Mouse (Mus musculus): ENCODE data around the gene Slc22a17. TPM values are rescaled to one million over a fixed set of nuclear protein-coding genes. Genes with fewer than 3 reads are reported as not detected.
"Not testable (repeated sequence)": the region's sequence is repeated elsewhere in the genome, so short reads cannot be mapped to it uniquely, and the experiment has no call there.

The Slc22a17 gene
- polyA plus RNA-seq, 1 experiment from 2014 or later, result 62.5 TPM

DNA sequence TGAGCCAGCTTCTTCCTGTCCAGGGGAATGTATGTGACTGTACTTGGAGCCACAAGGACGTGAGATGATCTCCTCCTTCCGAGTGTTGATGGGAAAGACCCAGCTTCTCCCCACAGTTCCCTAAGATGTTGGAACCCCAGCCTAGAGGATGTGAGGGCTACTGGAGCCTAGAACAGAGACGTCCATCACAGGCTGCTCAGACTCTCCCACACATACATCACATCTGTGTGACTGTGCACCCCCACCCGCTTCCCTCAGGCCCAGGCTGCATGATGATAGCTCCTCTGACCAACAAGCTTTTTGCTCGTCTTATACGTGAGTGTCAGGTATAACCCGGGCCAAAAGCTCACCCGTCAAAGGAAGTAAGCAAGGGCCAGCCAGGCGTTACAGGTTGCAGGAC, 35.8 kb upstream of the Slc22a17 start:
- Histone ChIP-seq H3K4me3 (no peak overlapping the region), H3K36me3 (no peaks in the 10 kb centered on the region), H3K27ac (no peak overlapping the region), H3K27me3 (ENCODE audit: insufficient read depth, poor library complexity, severe bottlenecking) (peaks cover 6% of the 10 kb centered on the region; the same call in 1 of the 2 replicates), H3K4me1 (replicated peaks) (no peaks in the 10 kb centered on the region), H3K9me3 (no peaks in the 10 kb centered on the region)
- no peak for DNase-seq (ENCODE audit: low spot score)
- 92% methylated on average over 9 of the region's 9 CpGs for WGBS

DNA sequence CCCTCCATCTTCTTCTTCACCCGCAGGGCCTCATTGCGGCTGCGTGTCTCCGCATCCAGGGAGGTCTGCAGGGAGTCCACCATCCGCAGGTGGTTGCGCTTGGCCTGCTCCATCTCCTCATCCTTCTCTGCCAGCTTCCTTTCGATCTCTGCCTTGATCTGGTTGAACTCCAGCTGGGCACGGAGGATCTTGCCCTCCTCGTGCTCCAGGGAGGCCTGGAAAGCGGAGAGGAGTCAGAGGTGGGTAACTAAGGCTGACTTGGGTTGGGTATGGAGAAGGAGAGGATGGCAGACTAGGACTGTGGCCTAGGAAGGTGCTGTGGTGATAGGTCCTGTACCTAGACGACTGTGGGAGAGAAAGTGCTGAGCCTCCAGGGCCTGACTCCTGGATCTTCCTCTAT, 34.1 kb upstream of the Slc22a17 start:
- not testable (repeated sequence) for H3K9me3 ChIP-seq; DNase-seq (ENCODE audit: low spot score); H3K4me1 ChIP-seq (replicated peaks); H3K27me3 ChIP-seq (ENCODE audit: insufficient read depth, poor library complexity, severe bottlenecking); H3K4me3 ChIP-seq; H3K27ac ChIP-seq; H3K36me3 ChIP-seq
- 89% methylated on average over 11 of the region's 11 CpGs for WGBS

- Histone ChIP-seq H3K27me3 (ENCODE audit: insufficient read depth, poor library complexity, severe bottlenecking) (peaks cover 6% of the 10 kb centered on the region; the same call in 1 of the 2 replicates), H3K4me3 (no peak overlapping the region), H3K9me3 (no peaks in the 10 kb centered on the region), H3K27ac (no peak overlapping the region), H3K36me3 (no peaks in the 10 kb centered on the region), H3K4me1 (replicated peaks) (no peaks in the 10 kb centered on the region)
- 86% methylated on average over 19 of the region's 19 CpGs for WGBS
- no peak for DNase-seq (ENCODE audit: low spot score)
Observed at GRCm38 (mm10) chr14:54945975-54946704, 33.2 kb upstream of the Slc22a17 start.

DNA sequence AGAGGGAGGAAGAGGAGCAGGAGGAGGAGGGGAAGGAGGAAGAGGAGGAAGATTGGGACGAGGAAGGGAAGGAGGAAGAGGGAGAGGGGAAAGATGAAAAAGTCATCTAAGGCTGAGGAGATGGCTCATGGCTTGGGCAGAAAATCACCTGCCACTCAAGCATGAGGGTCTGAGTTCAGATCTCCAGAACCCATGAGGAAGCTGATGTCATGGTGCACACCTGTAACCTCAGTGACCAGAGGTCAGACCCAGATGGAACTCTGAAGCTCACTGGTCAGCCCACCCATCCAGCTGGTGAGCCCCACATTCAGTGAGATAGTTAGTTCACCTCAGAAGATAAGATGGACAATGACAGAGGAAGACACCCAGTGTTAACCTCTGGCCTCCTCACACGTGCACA, 32.0 kb upstream of the Slc22a17 start:
- Histone ChIP-seq H3K9me3 (no peaks in the 10 kb centered on the region), H3K27ac (no peak overlapping the region), H3K4me1 (replicated peaks) (no peaks in the 10 kb centered on the region), H3K27me3 (ENCODE audit: insufficient read depth, poor library complexity, severe bottlenecking) (peaks cover 3% of the 10 kb centered on the region; the same call in 1 of the 2 replicates), H3K36me3 (no peaks in the 10 kb centered on the region), H3K4me3 (no peak overlapping the region)
- 84% methylated on average over 2 of the region's 2 CpGs for WGBS
- DNase-seq (ENCODE audit: low spot score), result no peak

- no peaks in the 10 kb centered on the region for H3K27me3 ChIP-seq (ENCODE audit: insufficient read depth, poor library complexity, severe bottlenecking)
- 93% methylated on average over 7 of the region's 7 CpGs for WGBS
- no peak overlapping the region for H3K4me3 ChIP-seq
- H3K36me3 ChIP-seq, result no peaks in the 10 kb centered on the region
- no peaks in the 10 kb centered on the region for H3K9me3 ChIP-seq
- no peak for DNase-seq (ENCODE audit: low spot score)
- H3K27ac ChIP-seq, result no peak overlapping the region
- no peaks in the 10 kb centered on the region for H3K4me1 ChIP-seq (replicated peaks)
Observed at GRCm38 (mm10) chr14:54943971-54944370, 31.0 kb upstream of the Slc22a17 start.

- H3K27me3 ChIP-seq (ENCODE audit: insufficient read depth, poor library complexity, severe bottlenecking), result no peaks in the 10 kb centered on the region
- H3K4me1 ChIP-seq (replicated peaks), result no peaks in the 10 kb centered on the region
- H3K36me3 ChIP-seq, result no peaks in the 10 kb centered on the region
- WGBS, result 92% methylated on average over 8 of the region's 8 CpGs
- H3K27ac ChIP-seq, result no peak overlapping the region
- no peak overlapping the region for H3K4me3 ChIP-seq
- H3K9me3 ChIP-seq, result no peaks in the 10 kb centered on the region
- no peak for DNase-seq (ENCODE audit: low spot score)
Observed at GRCm38 (mm10) chr14:54942479-54942878, 29.5 kb upstream of the Slc22a17 start.

DNA sequence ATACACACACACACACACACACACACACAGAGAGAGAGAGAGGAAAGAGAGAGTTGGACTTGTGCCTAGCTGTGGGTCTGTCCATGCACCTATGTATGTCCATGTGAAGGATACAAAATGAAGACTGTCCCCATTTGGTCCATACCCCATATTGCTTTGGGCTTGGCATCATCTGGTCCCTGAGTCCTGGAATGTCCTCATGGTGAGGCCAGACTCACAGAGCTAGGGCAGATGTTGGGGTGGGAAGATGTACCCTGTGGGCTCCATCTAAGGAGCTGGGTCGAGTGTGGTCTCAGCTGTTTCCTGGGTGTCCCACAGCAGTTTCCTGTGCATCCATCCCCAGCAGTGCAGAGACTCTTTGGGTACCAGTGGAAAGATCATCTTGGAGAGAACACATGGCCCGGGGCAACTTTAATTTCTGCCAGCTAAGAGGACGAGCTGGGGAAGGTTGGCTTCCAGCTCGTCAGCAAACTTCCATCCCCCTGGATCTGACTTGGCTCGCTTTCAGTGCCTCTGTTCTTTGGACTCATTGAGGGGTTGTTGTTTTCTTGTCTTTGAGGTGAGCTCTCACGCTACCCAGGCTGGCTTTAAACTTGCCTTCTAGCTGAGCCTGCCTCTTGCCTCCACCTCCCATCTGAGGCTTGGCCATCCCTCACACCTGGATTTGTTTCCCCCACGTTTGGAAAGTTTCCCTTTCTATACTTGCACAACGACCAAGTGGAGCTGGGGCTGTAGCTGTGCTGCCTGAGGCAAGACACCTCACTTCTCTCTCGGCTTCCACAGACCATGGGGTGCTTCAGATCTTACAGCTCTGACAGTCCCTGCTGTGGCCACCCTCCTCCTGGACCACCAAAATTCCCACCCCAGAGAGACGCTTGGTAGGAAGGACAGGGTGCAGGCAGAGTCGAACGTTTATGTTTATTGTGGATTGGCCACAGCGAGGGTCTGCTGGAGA, 28.4 kb upstream of the Slc22a17 start:
- Histone ChIP-seq H3K9me3 (no peaks in the 10 kb centered on the region), H3K4me3 (no peak overlapping the region), H3K36me3 (no peaks in the 10 kb centered on the region), H3K27ac (no peak overlapping the region), H3K27me3 (ENCODE audit: insufficient read depth, poor library complexity, severe bottlenecking) (no peaks in the 10 kb centered on the region), H3K4me1 (replicated peaks) (peaks cover 6% of the 10 kb centered on the region)
- no peak for DNase-seq (ENCODE audit: low spot score)
- WGBS, result 67% methylated on average over 13 of the region's 13 CpGs

DNA sequence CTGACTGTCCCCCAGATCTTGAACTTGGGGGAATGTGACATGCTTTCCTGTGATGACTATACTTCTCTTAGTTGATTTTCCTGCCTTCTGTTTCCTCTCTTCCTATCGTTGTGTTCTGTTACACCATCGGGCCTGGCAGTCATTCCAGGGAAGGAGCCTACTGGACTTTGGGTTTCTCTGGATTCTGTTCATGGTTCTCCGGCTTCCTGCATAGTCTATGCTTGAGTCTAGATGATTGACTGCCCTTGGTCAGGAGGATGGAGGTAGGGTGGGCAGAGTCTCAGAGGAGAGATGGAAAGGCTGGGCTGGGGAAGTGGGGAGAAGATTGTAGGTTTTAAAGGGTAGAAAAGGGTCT, 27.2 kb upstream of the Slc22a17 start:
- Histone ChIP-seq H3K36me3 (no peaks in the 10 kb centered on the region), H3K27ac (no peak overlapping the region), H3K4me1 (replicated peaks) (peaks cover 15% of the 10 kb centered on the region), H3K9me3 (no peaks in the 10 kb centered on the region), H3K27me3 (ENCODE audit: insufficient read depth, poor library complexity, severe bottlenecking) (no peaks in the 10 kb centered on the region), H3K4me3 (no peak overlapping the region)
- DNase-seq (ENCODE audit: low spot score), result no peak
- WGBS, result 90% methylated on average over 3 of the region's 3 CpGs

DNA sequence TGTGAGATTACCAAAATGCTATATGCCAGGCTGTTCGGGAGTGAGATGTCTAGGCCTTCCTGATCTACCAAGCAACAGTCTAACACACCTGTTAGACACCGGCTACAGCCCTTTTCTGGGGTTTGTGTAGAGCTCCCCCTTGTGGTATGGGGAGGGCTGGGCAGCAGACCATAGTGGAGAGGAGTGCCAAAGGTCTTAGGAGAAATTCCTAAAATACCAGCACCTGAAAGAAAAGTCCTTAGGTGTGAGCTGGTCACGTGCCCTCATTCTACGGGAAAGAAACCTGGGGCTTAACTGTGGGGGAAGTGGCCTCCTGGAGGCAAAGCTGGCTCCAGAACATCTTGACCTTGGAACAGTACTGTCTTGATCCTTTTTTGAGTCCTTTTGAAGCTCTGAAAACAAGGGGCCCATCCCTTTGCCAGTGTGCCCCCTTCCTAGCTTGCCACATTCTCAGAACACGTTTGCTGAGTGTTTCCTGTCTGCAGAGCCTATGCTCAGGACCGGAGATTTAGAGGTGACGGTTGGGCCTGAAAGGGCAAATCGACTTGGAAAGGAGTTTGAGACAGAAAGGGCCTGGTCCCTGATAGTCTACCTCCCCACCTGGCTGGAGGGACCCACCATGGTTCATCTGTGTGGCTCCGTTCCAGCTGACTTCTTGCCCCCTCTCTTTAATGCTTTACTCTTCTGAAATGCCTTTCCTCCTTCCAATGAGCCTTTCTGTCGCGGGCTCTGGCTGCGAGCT, 26.7 kb upstream of the Slc22a17 start:
- WGBS, result 51% methylated on average over 12 of the region's 12 CpGs
- Histone ChIP-seq H3K27ac (no peak overlapping the region), H3K27me3 (ENCODE audit: insufficient read depth, poor library complexity, severe bottlenecking) (no peaks in the 10 kb centered on the region), H3K9me3 (no peaks in the 10 kb centered on the region), H3K36me3 (no peaks in the 10 kb centered on the region), H3K4me3 (no peak overlapping the region), H3K4me1 (replicated peaks) (peaks cover 16% of the 10 kb centered on the region)
- DNase-seq (ENCODE audit: low spot score), result peak; percentile 58

- WGBS, result 80% methylated on average over 15 of the region's 15 CpGs
Observed at GRCm38 (mm10) chr14:54938431-54939219, 25.7 kb upstream of the Slc22a17 start.

DNA sequence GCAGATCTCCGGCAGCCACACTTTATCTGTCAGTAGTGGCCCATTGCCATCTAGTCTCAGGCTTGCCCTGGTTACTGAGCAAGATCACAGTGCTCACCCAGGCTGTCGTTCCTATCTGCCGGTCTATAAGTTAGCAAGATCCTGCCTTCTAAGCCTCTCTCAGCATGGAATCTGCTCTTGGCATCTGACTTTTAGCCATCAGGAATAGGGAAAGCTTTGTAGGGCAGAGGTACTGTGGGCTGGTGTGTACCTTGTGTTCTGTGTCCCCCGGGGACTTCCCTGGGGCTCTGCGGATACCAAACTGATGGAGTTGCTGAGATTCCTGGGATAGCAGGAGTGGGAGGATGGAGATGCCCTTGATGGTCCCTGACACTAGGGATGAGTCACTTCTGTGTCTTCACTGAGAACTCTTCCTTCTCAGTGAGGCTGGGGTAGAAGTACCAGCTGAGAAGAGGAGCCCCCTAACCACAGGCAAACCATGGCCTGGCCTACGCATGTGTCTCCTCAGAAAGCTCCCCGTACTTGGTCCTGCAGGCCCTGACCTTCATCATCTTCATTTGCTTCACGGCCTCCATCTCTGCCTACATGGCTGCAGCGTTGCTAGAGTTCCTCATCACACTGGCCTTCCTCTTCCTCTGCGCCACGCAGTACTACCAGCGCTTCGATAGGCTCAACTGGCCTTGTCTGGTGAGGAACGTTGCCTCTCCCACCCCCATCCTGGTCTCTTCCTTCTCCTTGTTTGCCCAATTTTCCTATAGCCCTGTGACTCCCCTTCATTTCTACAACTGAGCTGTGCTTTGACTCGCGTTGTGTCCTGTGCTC, 24.6 kb upstream of the Slc22a17 start:
- Histone ChIP-seq H3K4me1 (replicated peaks) (peaks cover 27% of the 10 kb centered on the region), H3K27me3 (ENCODE audit: insufficient read depth, poor library complexity, severe bottlenecking) (no peaks in the 10 kb centered on the region), H3K9me3 (no peaks in the 10 kb centered on the region), H3K4me3 (no peak overlapping the region), H3K27ac (no peak overlapping the region), H3K36me3 (no peaks in the 10 kb centered on the region)
- 90% methylated on average over 16 of the region's 16 CpGs for WGBS
- no peak for DNase-seq (ENCODE audit: low spot score)

More at GRCm38 (mm10) chr14:54938431-54939219, 25.7 kb upstream of the Slc22a17 start:
- H3K4me3 ChIP-seq, result no peak overlapping the region
- H3K27ac ChIP-seq, result no peak overlapping the region
- no peaks in the 10 kb centered on the region for H3K27me3 ChIP-seq (ENCODE audit: insufficient read depth, poor library complexity, severe bottlenecking)
- DNase-seq (ENCODE audit: low spot score), result no peak
- peaks cover 20% of the 10 kb centered on the region for H3K4me1 ChIP-seq (replicated peaks)
- H3K36me3 ChIP-seq, result no peaks in the 10 kb centered on the region
- no peaks in the 10 kb centered on the region for H3K9me3 ChIP-seq

Measured in hindbrain, embryonic 10.5 days (tissue).